Mouse (Mus musculus) ES-Bruce4 (cell line): ENCODE measurements around the gene Slc5a4b. TPM values are rescaled to one million over a fixed set of nuclear protein-coding genes. Genes with fewer than 3 reads are reported as not detected.

Experiments
- H3K27ac ChIP-seq: 2 replicates; pipeline ENCODE4 v1.5.1; 2012; ENCODE audit warnings: low read length, inconsistent platforms; ENCODE audit not compliant: insufficient read depth
- H3K27me3 ChIP-seq: 2 replicates; pipeline ENCODE4 v1.6.1; 2012; ENCODE audit warnings: mild to moderate bottlenecking, low read length, inconsistent platforms; ENCODE audit not compliant: control insufficient read depth, poor library complexity, insufficient read depth, severe bottlenecking
- H3K36me3 ChIP-seq: 2 replicates; pipeline ENCODE4 v1.6.1; 2012; ENCODE audit warnings: inconsistent platforms, mild to moderate bottlenecking, low read length, moderate library complexity; ENCODE audit not compliant: control insufficient read depth, poor library complexity, insufficient read depth, severe bottlenecking
- H3K4me1 ChIP-seq: one replicate; pipeline ENCODE4 v1.8.1; 2011; ENCODE audit warnings: low read length; ENCODE audit not compliant: control insufficient read depth, insufficient read depth
- H3K4me3 ChIP-seq: 2 replicates; pipeline ENCODE4 v1.5.1; 2011; ENCODE audit warnings: low read depth, mild to moderate bottlenecking, low read length
- H3K9ac ChIP-seq: 2 replicates; pipeline ENCODE4 v1.6.1; 2012; ENCODE audit warnings: low read depth, mild to moderate bottlenecking, inconsistent platforms; ENCODE audit not compliant: poor library complexity, severe bottlenecking
- H3K9me3 ChIP-seq: replicated peaks from 2 replicates; pipeline ENCODE4 v1.6.1; 2012; ENCODE audit warnings: mild to moderate bottlenecking, low read length, inconsistent platforms; ENCODE audit not compliant: control insufficient read depth, poor library complexity, insufficient read depth, severe bottlenecking
- CTCF ChIP-seq: IDR thresholded peaks from one replicate; pipeline ENCODE4 v1.8.1; 2011; ENCODE audit warnings: low read depth, low read length
- EP300 ChIP-seq: IDR thresholded peaks from 2 replicates; pipeline ENCODE4 v1.6.1; 2011; ENCODE audit warnings: low read depth, low read length; ENCODE audit not compliant: insufficient read depth
- POLR2A ChIP-seq: IDR thresholded peaks from one replicate; pipeline ENCODE4 v1.8.1; 2011; ENCODE audit warnings: low read length; ENCODE audit not compliant: insufficient read depth
- polyA plus RNA-seq: library from polyadenylated mRNA; stranded (reverse); fragments of >200 nt; gene quantifications from 2 replicates; pipeline ENCODE4 v1.2.4, GENCODE M21; 2011; ENCODE audit warnings: low read depth; ENCODE audit not compliant: missing spikeins, insufficient read depth, insufficient read length

Slc5a4b gene
- polyA plus RNA-seq, 1 experiment = not detected

- H3K27ac ChIP-seq = peak overlapping the region; percentile 92
- H3K9me3 ChIP-seq = no peaks in the 10 kb centered on the region
- H3K9ac ChIP-seq = peak overlapping the region; percentile 29
- H3K4me3 ChIP-seq = peak overlapping the region; percentile 41
- peaks cover 1% of the 10 kb centered on the region for H3K4me1 ChIP-seq
- H3K36me3 ChIP-seq = peaks cover 11% of the 10 kb centered on the region
- no peak for TF ChIP-seq CTCF
- peak; percentile 42; the same call in 1 of the 2 replicates for TF ChIP-seq EP300
- no peak for TF ChIP-seq POLR2A
- no peaks in the 10 kb centered on the region for H3K27me3 ChIP-seq
Measured at GRCm38 (mm10) chr10:76030496-76030895, 80.3 kb downstream of the Slc5a4b start.

GRCm38 (mm10) chr10:76029276-76029675, 81.5 kb downstream of the Slc5a4b start:
- H3K4me3 ChIP-seq = no peak overlapping the region; the same call in 1 of the 2 replicates
- H3K27ac ChIP-seq = peak overlapping the region; percentile 90
- peaks cover 2% of the 10 kb centered on the region for H3K36me3 ChIP-seq
- peak overlapping the region; percentile 59; the same call in 1 of the 2 replicates for H3K9ac ChIP-seq
- peaks cover 11% of the 10 kb centered on the region for H3K9me3 ChIP-seq
- TF ChIP-seq CTCF (no peak), EP300 (peak; percentile 99)
- H3K27me3 ChIP-seq = no peaks in the 10 kb centered on the region
- H3K4me1 ChIP-seq = peaks cover 1% of the 10 kb centered on the region

- Histone ChIP-seq H3K9ac (peak overlapping the region; percentile 59; the same call in 1 of the 2 replicates), H3K27me3 (no peaks in the 10 kb centered on the region), H3K4me3 (no peak overlapping the region; the same call in 1 of the 2 replicates), H3K9me3 (peaks cover 11% of the 10 kb centered on the region), H3K36me3 (no peaks in the 10 kb centered on the region), H3K4me1 (peaks cover 1% of the 10 kb centered on the region), H3K27ac (peak overlapping the region; percentile 90)
- no peak for TF ChIP-seq EP300
- no peak for TF ChIP-seq CTCF
- no peak for TF ChIP-seq POLR2A
Measured at GRCm38 (mm10) chr10:76028396-76028795, 82.4 kb downstream of the Slc5a4b start.

GRCm38 (mm10) chr10:76028016-76028366, 82.8 kb downstream of the Slc5a4b start:
- Histone ChIP-seq H3K27ac (peak overlapping the region; percentile 97), H3K4me1 (peaks cover 1% of the 10 kb centered on the region)
- no peak for TF ChIP-seq CTCF
- peak; percentile 77 for TF ChIP-seq EP300
- no peak for TF ChIP-seq POLR2A

GRCm38 (mm10) chr10:76027127-76028015, 83.4 kb downstream of the Slc5a4b start:
- peak overlapping the region; percentile 83 for H3K9ac ChIP-seq
- H3K27me3 ChIP-seq = no peaks in the 10 kb centered on the region
- H3K9me3 ChIP-seq = peaks cover 11% of the 10 kb centered on the region
- peak overlapping the region; percentile 63 for H3K4me3 ChIP-seq
- no peaks in the 10 kb centered on the region for H3K36me3 ChIP-seq
- H3K27ac ChIP-seq = peak overlapping the region; percentile 97
- peaks cover 1% of the 10 kb centered on the region for H3K4me1 ChIP-seq
- TF ChIP-seq CTCF (no peak), POLR2A (no peak), EP300 (no peak)

More at GRCm38 (mm10) chr10:76028016-76028366, 82.8 kb downstream of the Slc5a4b start:
- H3K27me3 ChIP-seq = no peaks in the 10 kb centered on the region
- no peaks in the 10 kb centered on the region for H3K36me3 ChIP-seq
- peak overlapping the region; percentile 83; the same call in 1 of the 2 replicates for H3K9ac ChIP-seq
- peak overlapping the region; percentile 63 for H3K4me3 ChIP-seq
- H3K9me3 ChIP-seq = peaks cover 11% of the 10 kb centered on the region
